Mouse (Mus musculus) myocyte (in vitro differentiated cells): Measurements from ENCODE around the gene Oit3. TPM values are rescaled to one million over a fixed set of nuclear protein-coding genes. Genes with fewer than 3 reads are reported as not detected.

Experiments used
- H3K27me3 ChIP-seq: one replicate; pipeline ENCODE4 v1.6.1; 2011; ENCODE audit not compliant: control insufficient read depth, insufficient read depth, insufficient read length
- H3K36me3 ChIP-seq: one replicate; pipeline ENCODE4 v1.6.1; 2011; ENCODE audit not compliant: control insufficient read depth, insufficient read depth
- H3K4me2 ChIP-seq: one replicate; pipeline ENCODE4 v1.6.1; 2011; ENCODE audit warnings: low read depth, control low read depth
- H3K4me3 ChIP-seq: one replicate; pipeline ENCODE4 v1.5.1; 2011; ENCODE audit warnings: mild to moderate bottlenecking, control low read depth, moderate library complexity
- H3K79me2 ChIP-seq: one replicate; pipeline ENCODE4 v1.6.1; 2011; ENCODE audit not compliant: control insufficient read depth, insufficient read depth
- H3ac ChIP-seq: one replicate; pipeline ENCODE4 v1.6.1; 2011; ENCODE audit not compliant: control insufficient read depth, insufficient read length
- CEBPB ChIP-seq: IDR thresholded peaks from 2 replicates; pipeline ENCODE4 v1.6.1; 2011; ENCODE audit warnings: mild to moderate bottlenecking, moderate library complexity; ENCODE audit not compliant: poor library complexity, insufficient read depth, severe bottlenecking
- E2F4 ChIP-seq: IDR thresholded peaks from one replicate; pipeline ENCODE4 v1.6.1; 2011; ENCODE audit warnings: mild to moderate bottlenecking, control low read depth, moderate library complexity; ENCODE audit not compliant: insufficient read depth
- MAX ChIP-seq: IDR thresholded peaks from one replicate; pipeline ENCODE4 v1.6.1; 2011; ENCODE audit warnings: low read depth, mild to moderate bottlenecking, control low read depth
- MYOD1 ChIP-seq, 3 experiments: IDR thresholded peaks; one replicate each; pipeline ENCODE4 v1.6.1; 2011; ENCODE audit warnings: control low read depth in 2 of 3, low read depth in 2 of 3, mild to moderate bottlenecking in 2 of 3, moderate library complexity in 1 of 3; ENCODE audit not compliant: insufficient read length in 2 of 3, control insufficient read depth in 1 of 3
- MYOG ChIP-seq, 3 experiments: IDR thresholded peaks; one replicate each; pipeline ENCODE4 v1.6.1; 2011; ENCODE audit warnings: control low read depth in 2 of 3, low read depth in 2 of 3, mild to moderate bottlenecking in 2 of 3; ENCODE audit not compliant: insufficient read length in 2 of 3, control insufficient read depth in 1 of 3, insufficient read depth in 1 of 3
- POLR2A ChIP-seq: IDR thresholded peaks from one replicate; pipeline ENCODE4 v1.6.1; 2011; ENCODE audit warnings: low read depth, mild to moderate bottlenecking, control low read depth, moderate library complexity; ENCODE audit not compliant: insufficient read length
- POLR2AphosphoS2 ChIP-seq: IDR thresholded peaks from one replicate; pipeline ENCODE4 v1.6.1; 2011; ENCODE audit warnings: low read depth, control low read depth; ENCODE audit not compliant: insufficient read length
- REST ChIP-seq: IDR thresholded peaks from one replicate; pipeline ENCODE4 v1.6.1; 2011; ENCODE audit warnings: mild to moderate bottlenecking, control low read depth, moderate library complexity; ENCODE audit not compliant: insufficient read depth, insufficient read length
- SRF ChIP-seq: IDR thresholded peaks from one replicate; pipeline ENCODE4 v1.6.1; 2011; ENCODE audit warnings: low read depth; ENCODE audit not compliant: control insufficient read depth, insufficient read length
- TCF12 ChIP-seq: IDR thresholded peaks from one replicate; pipeline ENCODE4 v1.6.1; 2011; ENCODE audit warnings: mild to moderate bottlenecking, control low read depth; ENCODE audit not compliant: poor library complexity, insufficient read depth, severe bottlenecking
- TCF3 ChIP-seq: IDR thresholded peaks from one replicate; pipeline ENCODE4 v1.6.1; 2011; ENCODE audit warnings: low read depth, control low read depth; ENCODE audit not compliant: insufficient read length
- USF1 ChIP-seq: IDR thresholded peaks from one replicate; pipeline ENCODE4 v1.6.1; 2011; ENCODE audit warnings: low read depth, mild to moderate bottlenecking, control low read depth, moderate library complexity
- polyA plus RNA-seq: library from polyadenylated mRNA; unstranded; fragments of >200 nt; fragmentation: generic; extraction: Trizol; gene quantifications from one replicate; pipeline ENCODE4 v1.2.1, GENCODE M21; 2012; ENCODE audit warnings: missing spikeins

Gene Oit3
- polyA plus RNA-seq, 1 experiment: 0.32 TPM

DNA sequence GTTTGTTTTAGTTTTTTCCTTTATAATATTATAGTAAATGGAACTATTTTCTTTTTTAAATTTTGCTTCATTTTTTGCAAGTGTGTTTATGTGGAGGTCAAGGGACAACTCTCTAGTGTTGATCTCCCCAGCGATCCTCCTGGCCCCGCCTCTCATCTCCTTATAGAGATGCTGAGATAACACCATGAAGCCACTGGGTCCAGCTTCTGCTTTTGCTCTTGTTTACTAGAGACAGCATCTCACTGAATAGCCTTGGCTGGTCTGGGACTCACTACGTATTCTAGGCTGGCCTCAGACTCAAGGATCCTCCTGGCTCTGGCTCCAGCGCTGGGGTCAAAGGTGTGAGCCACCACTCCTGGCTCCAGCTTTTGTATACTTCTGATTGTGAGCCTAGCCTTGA lies 22.1 kb downstream of the Oit3 start:
- no peak for TF ChIP-seq SRF
- TF ChIP-seq POLR2A: no peak
- no peak for TF ChIP-seq REST
- no peak for TF ChIP-seq TCF12
- TF ChIP-seq POLR2AphosphoS2: no peak
- no peak for TF ChIP-seq MYOG (IDR thresholded peaks at IDR 0.05; ENCODE audit: control insufficient read depth in 1 of 3, insufficient read depth in 1 of 3, insufficient read length in 2 of 3, low read depth in 2 of 3)
- TF ChIP-seq MAX: no peak
- no peak for TF ChIP-seq CEBPB
- no peak for TF ChIP-seq E2F4
- TF ChIP-seq USF1: no peak
- TF ChIP-seq MYOD1 (IDR thresholded peaks at IDR 0.05; ENCODE audit: control insufficient read depth in 1 of 3, insufficient read length in 2 of 3, low read depth in 2 of 3): no peak
- no peak for TF ChIP-seq TCF3
- Histone ChIP-seq H3K27me3 (no peaks in the 10 kb centered on the region), H3K4me2 (no peak overlapping the region)

DNA sequence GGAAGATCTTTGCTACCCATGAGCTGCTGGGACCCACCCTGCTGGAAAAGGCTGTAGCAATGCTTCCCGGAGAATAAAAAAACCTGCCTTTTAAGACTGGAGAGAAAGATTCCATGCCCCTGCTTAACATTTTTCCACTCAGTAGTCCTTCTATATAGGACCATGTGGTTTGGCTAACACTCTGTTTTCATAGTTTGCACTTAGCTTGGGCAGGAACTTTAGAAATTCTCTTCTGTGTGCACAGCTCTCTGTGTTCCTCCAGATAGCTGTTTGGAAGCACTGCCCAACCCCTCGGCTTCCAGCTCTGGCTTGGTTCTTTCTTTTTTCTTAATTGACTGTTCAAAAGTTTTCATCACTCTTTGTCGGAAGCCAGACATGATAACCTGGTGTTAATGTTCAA lies 25.0 kb downstream of the Oit3 start:
- Histone ChIP-seq H3ac (no peak overlapping the region), H3K4me3 (no peak overlapping the region), H3K79me2 (no peaks in the 10 kb centered on the region), H3K27me3 (no peaks in the 10 kb centered on the region), H3K36me3 (no peaks in the 10 kb centered on the region), H3K4me2 (no peak overlapping the region)
- TF ChIP-seq E2F4 (no peak), TCF12 (no peak), CEBPB (no peak), MYOD1 (IDR thresholded peaks at IDR 0.05; ENCODE audit: control insufficient read depth in 1 of 3, insufficient read length in 2 of 3, low read depth in 2 of 3) (no peak), POLR2AphosphoS2 (no peak), REST (no peak), POLR2A (no peak), MYOG (IDR thresholded peaks at IDR 0.05; ENCODE audit: control insufficient read depth in 1 of 3, insufficient read depth in 1 of 3, insufficient read length in 2 of 3, low read depth in 2 of 3) (no peak), SRF (no peak), USF1 (no peak), MAX (no peak), TCF3 (no peak)

More for the DNA sequence above, 22.1 kb downstream of the Oit3 start:
- no peak overlapping the region for H3ac ChIP-seq
- no peaks in the 10 kb centered on the region for H3K79me2 ChIP-seq
- H3K36me3 ChIP-seq: no peaks in the 10 kb centered on the region
- H3K4me3 ChIP-seq: no peak overlapping the region

GRCm38 (mm10) chr10:59413711-59414110 lies 27.9 kb downstream of the Oit3 start:
- no peak overlapping the region for H3ac ChIP-seq
- no peaks in the 10 kb centered on the region for H3K27me3 ChIP-seq
- H3K4me3 ChIP-seq: no peak overlapping the region
- no peak overlapping the region for H3K4me2 ChIP-seq
- H3K79me2 ChIP-seq: no peaks in the 10 kb centered on the region
- no peak for TF ChIP-seq E2F4
- no peak for TF ChIP-seq MYOD1 (IDR thresholded peaks at IDR 0.05; ENCODE audit: control insufficient read depth in 1 of 3, insufficient read length in 2 of 3, low read depth in 2 of 3)
- TF ChIP-seq CEBPB: no peak
- TF ChIP-seq USF1: no peak
- no peaks in the 10 kb centered on the region for H3K36me3 ChIP-seq

DNA sequence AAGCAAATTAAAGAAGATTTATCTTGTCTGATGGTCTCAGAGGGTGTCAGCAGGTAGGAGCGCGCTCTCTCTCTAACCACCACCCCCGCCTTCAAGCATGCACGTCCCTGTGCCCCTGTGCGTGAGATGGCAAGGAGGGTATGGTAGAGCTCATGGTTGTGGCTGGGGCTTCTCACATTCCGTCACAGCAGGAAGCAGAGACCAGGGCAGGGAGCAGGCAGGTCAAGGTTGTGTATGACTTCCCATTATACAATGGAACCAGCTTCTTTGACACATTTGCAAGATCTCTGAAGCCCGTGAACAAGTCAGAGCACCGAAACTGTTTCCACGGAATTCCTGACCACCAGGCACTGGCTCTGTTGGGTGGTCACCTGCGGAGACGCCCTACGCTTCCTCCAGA lies 31.3 kb downstream of the Oit3 start:
- Histone ChIP-seq H3K79me2 (no peaks in the 10 kb centered on the region), H3K4me2 (no peak overlapping the region), H3K4me3 (no peak overlapping the region), H3ac (no peak overlapping the region), H3K36me3 (no peaks in the 10 kb centered on the region), H3K27me3 (no peaks in the 10 kb centered on the region)
- TF ChIP-seq SRF: no peak
- no peak for TF ChIP-seq POLR2A
- no peak for TF ChIP-seq TCF12
- TF ChIP-seq USF1: no peak

- Histone ChIP-seq H3K4me2 (no peak overlapping the region), H3K4me3 (no peak overlapping the region), H3K36me3 (no peaks in the 10 kb centered on the region), H3K79me2 (no peaks in the 10 kb centered on the region), H3ac (no peak overlapping the region), H3K27me3 (no peaks in the 10 kb centered on the region)
- TF ChIP-seq CEBPB (no peak), TCF12 (no peak), USF1 (no peak), MYOG (IDR thresholded peaks at IDR 0.05; ENCODE audit: control insufficient read depth in 1 of 3, insufficient read depth in 1 of 3, insufficient read length in 2 of 3, low read depth in 2 of 3) (no peak), MYOD1 (IDR thresholded peaks at IDR 0.05; ENCODE audit: control insufficient read depth in 1 of 3, insufficient read length in 2 of 3, low read depth in 2 of 3) (no peak), POLR2AphosphoS2 (no peak)
These were observed 33.1 kb downstream of the Oit3 start for GRCm38 (mm10) chr10:59408499-59408898.
